Mouse (Mus musculus) gonadal fat pad, adult 2 months (tissue): ENCODE measurements at regions not wholly inside any gene's neighbourhood (a gene's known extent, or its start where the extent isn't known, plus 50 kb on each side); places are given as distances from the start of the nearest gene placed in this dataset.
"Not testable (repeated sequence)": the region's sequence is repeated elsewhere in the genome, so short reads cannot be mapped to it uniquely, and the experiment has no call there.

Experiments used
- DNase-seq: peaks from one replicate; pipeline ENCODE4 v3.0.0-alpha.2; 2012; ENCODE audit warnings: low read depth

GRCm38 (mm10) chr17:49278973-49279727 lies 149.0 kb upstream of the Mocs1 start:
- DNase-seq = no peak

- no peak for DNase-seq
These were observed 146.8 kb upstream of the Mocs1 start for GRCm38 (mm10) chr17:49281344-49281743.

GRCm38 (mm10) chr17:49282498-49282897 lies 145.7 kb upstream of the Mocs1 start:
- no peak for DNase-seq

- no peak for DNase-seq
These were observed 144.7 kb upstream of the Mocs1 start for GRCm38 (mm10) chr17:49283491-49283890.

GRCm38 (mm10) chr17:49291636-49292035 lies 136.5 kb upstream of the Mocs1 start:
- no peak for DNase-seq

GRCm38 (mm10) chr17:49304461-49304860 lies 123.7 kb upstream of the Mocs1 start:
- DNase-seq = no peak

GRCm38 (mm10) chr17:49305116-49305515 lies 123.0 kb upstream of the Mocs1 start:
- no peak for DNase-seq

GRCm38 (mm10) chr17:49309079-49309478 lies 119.1 kb upstream of the Mocs1 start:
- DNase-seq = no peak

GRCm38 (mm10) chr17:49314196-49314595 lies 114.0 kb upstream of the Mocs1 start:
- no peak for DNase-seq

GRCm38 (mm10) chr17:49327524-49327923 lies 100.6 kb upstream of the Mocs1 start:
- DNase-seq = no peak

GRCm38 (mm10) chr17:49335318-49335717 lies 92.8 kb upstream of the Mocs1 start:
- no peak for DNase-seq

- no peak for DNase-seq
These were observed 90.3 kb upstream of the Mocs1 start for GRCm38 (mm10) chr17:49337881-49338280.

- DNase-seq = no peak
These were observed 85.5 kb upstream of the Mocs1 start for GRCm38 (mm10) chr17:49342636-49343035.

- DNase-seq = no peak
These were observed 81.5 kb upstream of the Mocs1 start for GRCm38 (mm10) chr17:49346701-49347100.

- no peak for DNase-seq
These were observed 78.8 kb upstream of the Mocs1 start for GRCm38 (mm10) chr17:49349328-49349727.

GRCm38 (mm10) chr17:49359212-49359611 lies 69.0 kb upstream of the Mocs1 start:
- no peak for DNase-seq

GRCm38 (mm10) chr17:49360251-49360650 lies 67.9 kb upstream of the Mocs1 start:
- DNase-seq = not testable (repeated sequence)

GRCm38 (mm10) chr17:49367791-49368190 lies 60.4 kb upstream of the Mocs1 start:
- no peak for DNase-seq

- peak; percentile 37 for DNase-seq
These were observed 59.5 kb upstream of the Mocs1 start for GRCm38 (mm10) chr17:49368476-49369269.

- DNase-seq = no peak
These were observed 50.5 kb upstream of the Mocs1 start for GRCm38 (mm10) chr17:49377626-49378025.
